Mouse (Mus musculus): ENCODE data around the gene Mkrn3. TPM values are rescaled to one million over a fixed set of nuclear protein-coding genes. Genes with fewer than 3 reads are reported as not detected.

Gene Mkrn3
- polyA plus RNA-seq, 1 experiment from 2014 or later, result 13.2 TPM

DNA sequence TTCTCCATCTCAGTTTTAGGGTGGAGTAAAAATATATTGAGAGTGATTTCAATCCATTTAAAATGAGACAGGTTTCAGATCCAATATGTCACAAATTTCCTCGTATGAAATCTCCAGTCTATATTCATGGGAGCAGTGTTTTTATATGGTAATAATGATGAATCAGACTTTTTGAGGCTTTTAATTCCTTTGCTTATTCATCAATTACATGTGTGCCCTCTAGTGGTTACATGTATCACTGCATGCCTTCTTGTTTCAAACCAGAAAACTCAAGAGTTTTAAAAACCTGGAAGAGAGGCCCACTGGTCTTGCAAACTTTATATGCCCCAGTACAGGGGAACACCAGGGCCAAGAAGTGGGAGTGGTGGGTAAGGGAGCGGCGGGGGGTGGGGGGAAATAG is 13.3 kb upstream of the Mkrn3 start:
- Histone ChIP-seq H3K36me3 (ENCODE audit: control insufficient read depth, insufficient read depth, low read length) (no peaks in the 10 kb centered on the region), H3K9ac (ENCODE audit: low read length) (no peak overlapping the region), H3K27me3 (ENCODE audit: control insufficient read depth, insufficient read depth, low read length) (no peaks in the 10 kb centered on the region), H3K4me1 (ENCODE audit: control insufficient read depth, insufficient read depth, low read length) (no peaks in the 10 kb centered on the region), H3K4me2 (ENCODE audit: low read depth) (no peak overlapping the region), H3K4me3 (ENCODE audit: low read depth, low read length) (no peak overlapping the region), H3K9me3 (ENCODE audit: control insufficient read depth, low read length) (no peaks in the 10 kb centered on the region), H3K27ac (ENCODE audit: low read depth, low read length) (no peak overlapping the region)
- WGBS, result 36% methylated on average over 3 of the region's 3 CpGs
- ATAC-seq (ENCODE audit: insufficient read depth, low FRiP score, low TSS enrichment), result no peak
- DNase-seq (ENCODE audit: low spot score), result no peak

DNA sequence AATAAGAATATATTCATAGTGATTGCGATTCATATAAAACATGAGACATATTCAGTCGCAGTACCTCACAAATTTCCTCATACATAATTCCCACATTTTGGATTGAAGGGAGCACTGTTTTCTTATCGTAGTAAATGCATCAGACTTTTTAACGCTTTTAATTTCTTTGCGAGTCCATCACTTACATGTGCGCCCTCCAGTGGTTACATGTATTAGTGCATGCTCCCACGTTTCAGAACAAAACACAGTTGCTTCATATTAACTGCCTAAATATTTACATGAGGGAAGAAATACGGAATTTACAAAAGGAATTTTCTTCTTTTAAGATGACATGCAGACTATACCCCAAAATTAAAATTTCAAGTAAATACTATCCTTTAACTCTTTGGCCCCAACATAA is 8.4 kb upstream of the Mkrn3 start:
- peak; percentile 39 for DNase-seq (ENCODE audit: low spot score)

DNA sequence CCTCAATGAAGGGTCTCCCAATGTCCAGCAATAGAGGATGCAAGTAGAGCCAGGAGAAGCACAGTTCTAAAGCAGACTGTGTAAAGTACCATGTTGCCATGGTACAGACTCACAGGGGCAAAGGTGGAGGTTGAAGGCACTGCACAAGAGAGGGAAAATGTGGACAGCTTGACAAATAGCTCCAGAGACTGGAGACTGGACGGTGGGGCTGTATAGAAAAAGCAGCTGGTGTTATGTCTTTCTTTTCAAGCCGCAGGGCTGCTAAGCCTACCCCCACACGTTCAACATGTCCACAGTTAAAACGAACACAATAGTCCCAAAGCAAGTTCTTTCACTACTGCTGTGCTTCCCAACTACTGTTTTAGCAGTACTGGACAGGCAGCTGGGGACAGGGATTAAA is 3.3 kb upstream of the Mkrn3 start:
- DNase-seq (ENCODE audit: low spot score) (peak; percentile 49), ATAC-seq (ENCODE audit: insufficient read depth, low FRiP score, low TSS enrichment) (peak; percentile 43)
- peak overlapping the region; percentile 36; the same call in 1 of the 2 replicates for H3K27ac ChIP-seq (ENCODE audit: low read depth, low read length)
- peak overlapping the region; percentile 19 for H3K4me3 ChIP-seq (ENCODE audit: low read depth, low read length)
- WGBS, result 29% methylated on average over 4 of the region's 4 CpGs
- no peaks in the 10 kb centered on the region for H3K9me3 ChIP-seq (ENCODE audit: control insufficient read depth, low read length)
- no peaks in the 10 kb centered on the region for H3K36me3 ChIP-seq (ENCODE audit: control insufficient read depth, insufficient read depth, low read length)
- H3K4me2 ChIP-seq (ENCODE audit: low read depth), result peak overlapping the region; percentile 28
- no peaks in the 10 kb centered on the region for H3K4me1 ChIP-seq (ENCODE audit: control insufficient read depth, insufficient read depth, low read length)
- H3K27me3 ChIP-seq (ENCODE audit: control insufficient read depth, insufficient read depth, low read length), result no peaks in the 10 kb centered on the region
- H3K9ac ChIP-seq (ENCODE audit: low read length), result 0 out of 2 replicates have a peak overlapping the region, but pooled peaks have one; percentile 22

More for the DNA sequence above, 8.4 kb upstream of the Mkrn3 start:
- H3K4me3 ChIP-seq (ENCODE audit: low read depth, low read length), result no peak overlapping the region
- H3K9ac ChIP-seq (ENCODE audit: low read length), result no peak overlapping the region
- H3K27ac ChIP-seq (ENCODE audit: low read depth, low read length), result no peak overlapping the region
- no peaks in the 10 kb centered on the region for H3K9me3 ChIP-seq (ENCODE audit: control insufficient read depth, low read length)
- no peak for ATAC-seq (ENCODE audit: insufficient read depth, low FRiP score, low TSS enrichment)
- H3K4me2 ChIP-seq (ENCODE audit: low read depth), result no peak overlapping the region
- no peaks in the 10 kb centered on the region for H3K36me3 ChIP-seq (ENCODE audit: control insufficient read depth, insufficient read depth, low read length)
- no peaks in the 10 kb centered on the region for H3K4me1 ChIP-seq (ENCODE audit: control insufficient read depth, insufficient read depth, low read length)
- 22% methylated on average over 8 of the region's 8 CpGs for WGBS
- no peaks in the 10 kb centered on the region for H3K27me3 ChIP-seq (ENCODE audit: control insufficient read depth, insufficient read depth, low read length)

DNA sequence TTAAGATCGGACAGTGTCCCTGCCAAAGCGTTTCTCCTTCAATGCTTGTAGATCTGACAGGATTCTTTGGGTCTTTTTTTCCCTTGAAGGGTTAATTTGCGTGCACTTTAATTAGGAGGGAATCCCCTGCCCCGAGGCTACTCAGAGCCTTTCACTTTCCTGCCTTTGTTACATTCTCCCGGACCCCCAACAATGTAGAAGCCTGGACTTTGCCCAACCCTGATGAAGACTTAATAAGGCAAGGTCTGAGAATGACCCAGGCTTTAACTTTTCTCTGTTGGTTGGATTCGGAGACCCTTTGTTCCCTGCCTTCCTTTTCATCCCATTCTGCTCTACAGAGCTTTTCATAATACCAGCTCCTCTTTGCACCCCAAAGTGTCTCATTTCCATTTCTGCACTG is 627 bp upstream of the Mkrn3 start:
- Histone ChIP-seq H3K9ac (ENCODE audit: low read length) (peak overlapping the region; percentile 43; the same call in 1 of the 2 replicates), H3K4me2 (ENCODE audit: low read depth) (peak overlapping the region; percentile 27), H3K27ac (ENCODE audit: low read depth, low read length) (peak overlapping the region; percentile 86), H3K36me3 (ENCODE audit: control insufficient read depth, insufficient read depth, low read length) (no peaks in the 10 kb centered on the region), H3K27me3 (ENCODE audit: control insufficient read depth, insufficient read depth, low read length) (no peaks in the 10 kb centered on the region), H3K9me3 (ENCODE audit: control insufficient read depth, low read length) (no peaks in the 10 kb centered on the region), H3K4me1 (ENCODE audit: control insufficient read depth, insufficient read depth, low read length) (no peaks in the 10 kb centered on the region), H3K4me3 (ENCODE audit: low read depth, low read length) (peak overlapping the region; percentile 73)
- DNase-seq (ENCODE audit: low spot score) (peak; percentile 47), ATAC-seq (ENCODE audit: insufficient read depth, low FRiP score, low TSS enrichment) (peak; percentile 62)
- WGBS, result 55% methylated on average over 6 of the region's 6 CpGs

DNA sequence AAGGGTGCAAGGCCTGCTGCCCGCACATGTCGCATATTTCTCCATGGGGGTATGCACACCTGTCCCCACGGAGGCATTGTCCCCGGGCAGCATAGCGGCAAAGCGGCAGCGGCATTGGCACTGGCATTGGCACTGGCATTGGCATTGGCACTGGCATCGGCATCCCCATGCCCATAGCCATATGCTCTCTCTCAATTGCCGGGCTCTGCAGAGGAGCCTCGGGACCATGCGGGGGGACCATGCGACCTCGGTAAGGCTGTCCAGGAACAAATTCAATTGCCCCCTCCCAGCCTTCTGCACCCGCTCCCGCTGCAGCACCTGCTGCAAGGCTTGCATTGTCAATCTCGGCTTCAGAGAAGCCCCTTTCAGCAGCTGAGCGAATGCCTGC is 840 bp downstream of the Mkrn3 start:
- WGBS, result 52% methylated on average over 17 of the region's 17 CpGs
- no peaks in the 10 kb centered on the region for H3K36me3 ChIP-seq (ENCODE audit: control insufficient read depth, insufficient read depth, low read length)
- H3K27ac ChIP-seq (ENCODE audit: low read depth, low read length), result peak overlapping the region; percentile 87
- peak overlapping the region; percentile 92 for H3K9ac ChIP-seq (ENCODE audit: low read length)
- no peak for DNase-seq (ENCODE audit: low spot score)
- no peaks in the 10 kb centered on the region for H3K9me3 ChIP-seq (ENCODE audit: control insufficient read depth, low read length)
- peak overlapping the region; percentile 73 for H3K4me3 ChIP-seq (ENCODE audit: low read depth, low read length)
- H3K4me1 ChIP-seq (ENCODE audit: control insufficient read depth, insufficient read depth, low read length), result no peaks in the 10 kb centered on the region
- peak; percentile 1; the same call in 1 of the 2 replicates for ATAC-seq (ENCODE audit: insufficient read depth, low FRiP score, low TSS enrichment)
- no peaks in the 10 kb centered on the region for H3K27me3 ChIP-seq (ENCODE audit: control insufficient read depth, insufficient read depth, low read length)
- H3K4me2 ChIP-seq (ENCODE audit: low read depth), result peak overlapping the region; percentile 64

DNA sequence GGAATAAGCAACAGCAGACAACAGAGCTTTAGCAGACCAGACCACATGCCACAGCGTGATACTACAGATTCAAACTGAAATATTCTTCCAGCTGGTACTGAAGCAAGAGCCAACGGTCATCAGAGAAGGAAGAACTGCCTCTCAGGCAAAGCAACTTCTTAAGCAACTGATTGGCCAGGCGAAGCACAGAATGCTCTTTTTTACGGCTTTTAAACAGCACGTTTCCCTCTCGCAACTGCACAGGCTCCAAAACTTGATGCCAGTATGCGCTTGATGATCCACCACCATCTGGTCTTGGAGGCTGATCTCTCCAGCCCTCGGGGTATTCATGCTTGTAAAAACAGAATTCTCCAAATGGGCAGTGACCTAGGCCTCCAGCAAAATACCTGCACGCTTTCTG is 1.6 kb downstream of the Mkrn3 start:
- 62% methylated on average over 9 of the region's 9 CpGs for WGBS
- H3K4me2 ChIP-seq (ENCODE audit: low read depth), result peak overlapping the region; percentile 64
- no peaks in the 10 kb centered on the region for H3K4me1 ChIP-seq (ENCODE audit: control insufficient read depth, insufficient read depth, low read length)
- ATAC-seq (ENCODE audit: insufficient read depth, low FRiP score, low TSS enrichment) (no peak), DNase-seq (ENCODE audit: low spot score) (no peak)
- 0 out of 2 replicates have a peak overlapping the region, but pooled peaks have one; percentile 23 for H3K27ac ChIP-seq (ENCODE audit: low read depth, low read length)
- peak overlapping the region; percentile 73 for H3K4me3 ChIP-seq (ENCODE audit: low read depth, low read length)
- H3K27me3 ChIP-seq (ENCODE audit: control insufficient read depth, insufficient read depth, low read length), result no peaks in the 10 kb centered on the region
- no peaks in the 10 kb centered on the region for H3K36me3 ChIP-seq (ENCODE audit: control insufficient read depth, insufficient read depth, low read length)
- peak overlapping the region; percentile 92; the same call in 1 of the 2 replicates for H3K9ac ChIP-seq (ENCODE audit: low read length)
- no peaks in the 10 kb centered on the region for H3K9me3 ChIP-seq (ENCODE audit: control insufficient read depth, low read length)

DNA sequence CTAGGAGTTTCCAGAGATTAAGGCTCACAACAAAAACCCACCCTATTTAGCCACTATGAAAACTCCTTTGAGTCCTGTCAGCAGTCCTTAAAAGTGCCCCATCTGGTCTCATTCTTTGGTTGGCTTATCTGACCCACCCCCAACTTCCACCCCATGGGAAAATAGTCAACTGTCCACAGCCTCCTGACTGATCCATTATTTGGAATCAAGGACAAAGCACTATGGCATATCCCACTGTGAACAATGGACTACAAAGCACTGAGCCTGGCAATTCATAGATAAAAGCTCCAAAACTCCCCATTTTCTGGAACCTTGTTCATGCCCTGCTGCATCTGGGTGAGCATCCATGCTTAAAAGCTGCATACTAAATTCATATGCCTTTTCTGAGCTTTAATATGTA is 3.8 kb downstream of the Mkrn3 start:
- no peaks in the 10 kb centered on the region for H3K9me3 ChIP-seq (ENCODE audit: control insufficient read depth, low read length)
- peak overlapping the region; percentile 12; the same call in 1 of the 2 replicates for H3K4me2 ChIP-seq (ENCODE audit: low read depth)
- peak; percentile 60 for DNase-seq (ENCODE audit: low spot score)
- peak overlapping the region; percentile 39 for H3K9ac ChIP-seq (ENCODE audit: low read length)
- H3K36me3 ChIP-seq (ENCODE audit: control insufficient read depth, insufficient read depth, low read length), result no peaks in the 10 kb centered on the region
- H3K27me3 ChIP-seq (ENCODE audit: control insufficient read depth, insufficient read depth, low read length), result no peaks in the 10 kb centered on the region
- peak; percentile 28; the same call in 1 of the 2 replicates for ATAC-seq (ENCODE audit: insufficient read depth, low FRiP score, low TSS enrichment)
- H3K4me1 ChIP-seq (ENCODE audit: control insufficient read depth, insufficient read depth, low read length), result no peaks in the 10 kb centered on the region
- H3K27ac ChIP-seq (ENCODE audit: low read depth, low read length), result peak overlapping the region; percentile 75
- no peak overlapping the region for H3K4me3 ChIP-seq (ENCODE audit: low read depth, low read length)

DNA sequence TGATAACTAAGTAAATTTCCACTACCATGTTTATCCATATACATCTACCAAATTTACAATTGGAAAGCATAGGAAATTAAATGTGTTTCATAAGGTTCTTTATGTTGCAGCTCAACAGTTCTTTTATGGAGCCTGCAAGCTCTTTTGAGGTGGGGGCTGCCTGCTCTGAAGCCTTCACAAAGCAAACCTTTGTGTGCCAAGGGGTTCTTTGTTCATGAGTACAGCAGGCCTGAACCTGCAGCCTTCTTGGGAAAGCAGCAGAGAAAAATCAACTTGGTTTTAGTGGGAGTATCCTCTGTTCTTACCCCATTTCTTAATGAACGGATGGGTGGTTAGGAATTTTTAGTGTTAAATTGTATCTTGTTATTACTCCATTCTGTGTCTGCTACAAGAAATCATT is 4.7 kb downstream of the Mkrn3 start:
- Histone ChIP-seq H3K9ac (ENCODE audit: low read length) (no peak overlapping the region), H3K27me3 (ENCODE audit: control insufficient read depth, insufficient read depth, low read length) (no peaks in the 10 kb centered on the region), H3K4me3 (ENCODE audit: low read depth, low read length) (no peak overlapping the region), H3K4me2 (ENCODE audit: low read depth) (no peak overlapping the region), H3K27ac (ENCODE audit: low read depth, low read length) (peak overlapping the region; percentile 63), H3K9me3 (ENCODE audit: control insufficient read depth, low read length) (no peaks in the 10 kb centered on the region), H3K4me1 (ENCODE audit: control insufficient read depth, insufficient read depth, low read length) (no peaks in the 10 kb centered on the region), H3K36me3 (ENCODE audit: control insufficient read depth, insufficient read depth, low read length) (no peaks in the 10 kb centered on the region)
- DNase-seq (ENCODE audit: low spot score), result peak; percentile 30
- WGBS, result 54% methylated on average over 1 of the region's 1 CpGs
- no peak for ATAC-seq (ENCODE audit: insufficient read depth, low FRiP score, low TSS enrichment)

DNA sequence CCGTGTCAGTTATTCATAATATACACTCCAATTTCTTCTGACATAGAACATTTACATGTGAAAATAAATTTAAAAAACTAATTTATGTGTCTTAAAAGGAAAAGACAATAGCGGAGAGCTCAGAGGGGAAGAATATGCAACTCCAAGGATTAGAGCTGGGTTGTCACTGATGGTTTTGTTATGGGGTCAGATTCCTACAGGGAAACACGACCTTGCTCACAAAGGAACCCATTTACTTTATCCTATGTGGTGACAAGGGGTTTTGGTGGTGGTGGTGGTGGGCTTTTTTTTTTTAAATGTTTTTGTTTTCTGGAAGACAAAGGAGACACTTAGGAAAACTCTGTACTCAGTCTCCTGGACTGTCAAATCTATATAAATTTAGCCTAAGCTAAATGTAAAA is 12.1 kb downstream of the Mkrn3 start:
- no peak overlapping the region for H3K27ac ChIP-seq (ENCODE audit: low read depth, low read length)
- H3K4me3 ChIP-seq (ENCODE audit: low read depth, low read length), result no peak overlapping the region
- H3K4me2 ChIP-seq (ENCODE audit: low read depth), result no peak overlapping the region
- no peaks in the 10 kb centered on the region for H3K36me3 ChIP-seq (ENCODE audit: control insufficient read depth, insufficient read depth, low read length)
- DNase-seq (ENCODE audit: low spot score) (no peak), ATAC-seq (ENCODE audit: insufficient read depth, low FRiP score, low TSS enrichment) (no peak)
- no peaks in the 10 kb centered on the region for H3K27me3 ChIP-seq (ENCODE audit: control insufficient read depth, insufficient read depth, low read length)
- H3K9me3 ChIP-seq (ENCODE audit: control insufficient read depth, low read length), result 0 out of 2 replicates have a peak, but pooled peaks cover 3% of the 10 kb centered on the region
- no peak overlapping the region for H3K9ac ChIP-seq (ENCODE audit: low read length)
- 36% methylated on average over 3 of the region's 3 CpGs for WGBS
- no peaks in the 10 kb centered on the region for H3K4me1 ChIP-seq (ENCODE audit: control insufficient read depth, insufficient read depth, low read length)

Data from neural tube, embryonic 11.5 days (tissue).